Mouse (Mus musculus) megakaryocyte, embryonic 14.5 days (primary cell): Measurements from ENCODE around the gene Mcub. TPM values are rescaled to one million over a fixed set of nuclear protein-coding genes. Genes with fewer than 3 reads are reported as not detected.

ENCODE experiments used
- H3K27me3 ChIP-seq: replicated peaks from 2 replicates; pipeline ENCODE3; 2012; ENCODE audit warnings: inconsistent platforms
- H3K36me3 ChIP-seq: replicated peaks from 2 replicates; pipeline ENCODE3; 2012; ENCODE audit warnings: low read length, inconsistent platforms, mixed read lengths
- H3K4me1 ChIP-seq: 2 replicates; pipeline ENCODE4 v1.6.1; 2012; ENCODE audit warnings: inconsistent platforms
- H3K4me3 ChIP-seq: replicated peaks from 2 replicates; pipeline ENCODE3; 2012; ENCODE audit warnings: moderate library complexity, mild to moderate bottlenecking, inconsistent platforms
- H3K9me3 ChIP-seq: 2 replicates; pipeline ENCODE4 v1.6.1; 2012; ENCODE audit warnings: inconsistent platforms
- FLI1 ChIP-seq: IDR thresholded peaks from 2 replicates; pipeline ENCODE4 v1.6.1; 2012; ENCODE audit warnings: low read length, inconsistent platforms, mixed read lengths
- GATA1 ChIP-seq: IDR thresholded peaks from 3 replicates; pipeline ENCODE4 v1.6.1; 2012; ENCODE audit warnings: mixed read lengths, low read length, inconsistent platforms, borderline replicate concordance
- polyA plus RNA-seq: library from polyadenylated mRNA; stranded (reverse); fragments of >175 nt; gene quantifications from 2 replicates; pipeline ENCODE4 v1.2.3, GENCODE M21; 2012; ENCODE audit warnings: low replicate concordance; ENCODE audit not compliant: insufficient read depth

Mcub gene
- polyA plus RNA-seq, 1 experiment, result 0.12 TPM

DNA sequence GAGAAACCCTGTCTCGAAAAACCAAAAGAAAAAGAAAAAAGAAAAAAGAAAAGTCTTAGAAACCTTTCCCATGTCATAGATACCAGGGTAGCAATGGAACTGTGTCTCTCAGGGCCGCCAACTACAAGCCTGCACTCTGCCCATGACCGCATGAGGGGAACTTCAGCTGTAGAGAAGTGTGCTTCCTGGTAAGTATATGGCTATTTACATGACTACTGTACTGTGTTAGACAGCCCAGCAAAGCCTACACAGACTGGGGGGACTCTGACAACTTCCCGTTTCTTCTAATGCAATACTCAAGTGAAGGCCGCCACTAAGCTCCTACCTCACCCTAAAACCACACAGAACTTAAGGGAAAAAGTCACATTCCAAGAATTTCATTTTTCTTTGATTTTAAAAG, 14.8 kb upstream of the Mcub start:
- TF ChIP-seq GATA1 (no peak), FLI1 (no peak)
- Histone ChIP-seq H3K9me3 (no peaks in the 10 kb centered on the region), H3K36me3 (peaks cover 83% of the 10 kb centered on the region), H3K27me3 (no peaks in the 10 kb centered on the region), H3K4me1 (peaks cover 5% of the 10 kb centered on the region; the same call in 1 of the 2 replicates), H3K4me3 (no peak overlapping the region)

DNA sequence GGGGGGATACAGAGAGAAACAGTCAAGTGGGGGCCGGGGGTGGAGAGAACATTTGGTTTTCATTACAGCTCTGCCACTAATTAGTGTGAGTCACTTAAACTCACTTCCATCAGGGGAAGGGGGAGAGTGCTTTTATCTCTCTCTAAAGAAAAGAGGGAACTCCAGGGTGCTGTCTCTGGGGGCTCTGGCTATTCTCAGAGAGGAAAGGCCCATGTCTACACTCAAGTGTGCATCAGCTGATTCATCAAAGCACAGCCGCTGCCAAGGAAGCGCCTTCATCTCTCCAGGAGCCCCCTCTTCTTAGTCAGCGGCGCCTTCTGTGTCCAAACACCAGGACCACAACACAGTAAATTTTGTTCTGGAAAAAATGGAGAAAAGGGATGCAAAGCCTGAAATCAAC, 12.3 kb upstream of the Mcub start:
- H3K36me3 ChIP-seq, result peaks cover 58% of the 10 kb centered on the region

GRCm38 (mm10) chr3:129981756-129982155, 11.8 kb upstream of the Mcub start:
- Histone ChIP-seq H3K4me1 (peaks cover 7% of the 10 kb centered on the region), H3K4me3 (no peak overlapping the region), H3K27me3 (no peaks in the 10 kb centered on the region)

More for the DNA sequence above, 12.3 kb upstream of the Mcub start:
- no peak overlapping the region for H3K4me3 ChIP-seq
- H3K4me1 ChIP-seq, result peaks cover 6% of the 10 kb centered on the region; the same call in 1 of the 2 replicates
- TF ChIP-seq GATA1, result no peak
- no peak for TF ChIP-seq FLI1
- H3K9me3 ChIP-seq, result no peaks in the 10 kb centered on the region
- no peaks in the 10 kb centered on the region for H3K27me3 ChIP-seq

GRCm38 (mm10) chr3:129979510-129979909, 9.5 kb upstream of the Mcub start:
- TF ChIP-seq FLI1 (no peak), GATA1 (no peak)
- Histone ChIP-seq H3K4me1 (peaks cover 11% of the 10 kb centered on the region), H3K27me3 (no peaks in the 10 kb centered on the region), H3K36me3 (peaks cover 31% of the 10 kb centered on the region), H3K9me3 (no peaks in the 10 kb centered on the region), H3K4me3 (no peak overlapping the region)

More at GRCm38 (mm10) chr3:129981756-129982155, 11.8 kb upstream of the Mcub start:
- TF ChIP-seq FLI1 (no peak), GATA1 (no peak)
- no peaks in the 10 kb centered on the region for H3K9me3 ChIP-seq
- H3K36me3 ChIP-seq, result peaks cover 53% of the 10 kb centered on the region

DNA sequence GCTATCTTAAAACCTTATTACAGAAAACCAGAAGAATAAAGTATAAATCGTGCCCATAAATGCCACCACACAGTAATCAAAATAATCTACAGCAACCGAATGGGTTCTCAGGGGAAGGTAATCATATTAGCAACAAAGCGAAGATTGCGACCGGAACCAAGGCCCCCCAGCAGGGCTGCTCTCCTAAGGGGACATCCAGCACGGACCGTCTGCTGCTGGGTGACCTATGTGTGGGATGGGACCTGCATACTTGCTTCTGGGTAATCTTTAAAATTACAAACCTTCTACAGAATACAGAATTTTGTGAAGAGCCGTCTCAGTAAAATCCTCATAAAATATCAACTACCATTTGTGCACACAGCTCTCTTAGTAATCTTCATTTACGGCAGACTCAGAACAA, 8.7 kb upstream of the Mcub start:
- Histone ChIP-seq H3K4me3 (no peak overlapping the region), H3K36me3 (peaks cover 23% of the 10 kb centered on the region), H3K9me3 (no peaks in the 10 kb centered on the region), H3K27me3 (no peaks in the 10 kb centered on the region), H3K4me1 (peaks cover 11% of the 10 kb centered on the region)
- no peak for TF ChIP-seq GATA1
- no peak for TF ChIP-seq FLI1

DNA sequence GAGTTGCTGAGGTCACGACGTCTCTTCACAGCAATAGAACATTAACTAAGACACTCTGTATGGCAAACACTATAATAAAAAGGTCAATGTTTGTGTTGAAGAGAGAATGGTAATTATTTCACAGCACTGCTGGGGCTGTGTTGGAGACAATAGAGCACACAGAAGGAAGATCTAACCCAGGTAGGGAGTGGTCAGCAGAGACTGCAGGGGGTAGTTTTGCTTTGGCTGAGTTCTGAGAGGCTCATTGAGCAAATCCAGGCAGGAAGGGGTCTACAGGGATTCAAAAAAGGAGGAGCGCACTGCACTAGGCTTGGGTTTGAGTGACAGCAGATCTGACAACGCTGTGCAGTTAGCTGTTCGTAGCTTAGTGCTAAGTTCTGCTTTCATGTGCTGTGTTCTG, 6.3 kb upstream of the Mcub start:
- Histone ChIP-seq H3K36me3 (no peaks in the 10 kb centered on the region), H3K4me1 (peaks cover 11% of the 10 kb centered on the region), H3K9me3 (peaks cover 5% of the 10 kb centered on the region), H3K27me3 (peaks cover 3% of the 10 kb centered on the region), H3K4me3 (no peak overlapping the region)
- TF ChIP-seq FLI1 (no peak), GATA1 (no peak)

- Histone ChIP-seq H3K9me3 (peaks cover 5% of the 10 kb centered on the region), H3K36me3 (no peaks in the 10 kb centered on the region), H3K27me3 (peaks cover 36% of the 10 kb centered on the region), H3K4me1 (peaks cover 17% of the 10 kb centered on the region), H3K4me3 (peak overlapping the region; percentile 85)
- TF ChIP-seq GATA1 (no peak), FLI1 (no peak)
These were observed 816 bp upstream of the Mcub start for GRCm38 (mm10) chr3:129970529-129971515.

- TF ChIP-seq GATA1 (no peak), FLI1 (no peak)
- peaks cover 5% of the 10 kb centered on the region for H3K9me3 ChIP-seq
- H3K4me1 ChIP-seq, result peaks cover 17% of the 10 kb centered on the region
- no peaks in the 10 kb centered on the region for H3K36me3 ChIP-seq
- H3K4me3 ChIP-seq, result peak overlapping the region; percentile 93
- H3K27me3 ChIP-seq, result peaks cover 36% of the 10 kb centered on the region
These were observed 975 bp downstream of the Mcub start for GRCm38 (mm10) chr3:129969031-129969430.

DNA sequence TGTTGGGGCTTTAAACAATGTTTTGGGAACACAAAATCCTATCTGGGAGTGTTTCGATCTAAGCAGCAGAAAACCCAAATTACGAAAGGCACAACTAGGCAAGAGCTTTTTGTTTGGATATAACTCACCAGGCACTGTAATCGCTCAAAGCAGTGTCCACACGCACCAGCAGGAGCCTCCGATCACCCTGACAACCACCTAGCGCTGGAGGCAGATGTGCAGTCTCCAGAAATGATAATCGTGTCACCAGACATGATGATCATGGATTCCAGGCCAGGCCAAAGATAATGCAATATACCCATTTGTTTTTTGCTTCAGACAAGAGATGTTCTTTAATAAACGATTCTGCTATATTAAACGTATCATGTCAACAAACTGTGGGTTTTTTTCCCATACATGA, 2.1 kb downstream of the Mcub start:
- no peaks in the 10 kb centered on the region for H3K36me3 ChIP-seq
- H3K9me3 ChIP-seq, result peaks cover 5% of the 10 kb centered on the region
- no peak for TF ChIP-seq FLI1
- TF ChIP-seq GATA1, result no peak
- H3K27me3 ChIP-seq, result peaks cover 36% of the 10 kb centered on the region
- no peak overlapping the region for H3K4me3 ChIP-seq
- H3K4me1 ChIP-seq, result peaks cover 17% of the 10 kb centered on the region

DNA sequence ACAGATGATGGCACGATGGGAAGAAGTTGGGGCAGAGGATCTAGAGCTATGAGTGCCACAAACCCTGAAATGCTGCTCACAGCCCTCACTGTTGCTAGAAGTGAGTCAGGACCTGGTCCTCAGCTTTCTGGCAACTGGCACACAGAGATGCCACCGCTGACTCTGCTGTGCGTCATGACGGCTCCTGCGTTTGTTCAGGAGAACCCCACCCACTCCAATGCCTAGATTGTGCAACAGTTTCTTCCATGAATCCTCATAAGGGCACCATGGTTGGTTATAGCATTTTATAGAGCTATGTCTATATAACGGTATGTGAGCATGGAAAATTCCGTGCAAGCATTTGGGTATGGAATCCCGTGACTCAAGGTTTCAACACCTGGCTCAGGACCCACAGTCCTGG, 5.3 kb downstream of the Mcub start:
- H3K9me3 ChIP-seq, result no peaks in the 10 kb centered on the region
- no peak for TF ChIP-seq FLI1
- no peak for TF ChIP-seq GATA1
- H3K27me3 ChIP-seq, result peaks cover 26% of the 10 kb centered on the region
- no peaks in the 10 kb centered on the region for H3K36me3 ChIP-seq
- no peak overlapping the region for H3K4me3 ChIP-seq
- peaks cover 8% of the 10 kb centered on the region for H3K4me1 ChIP-seq
